Mouse (Mus musculus): ENCODE results near the gene Layn. TPM values are rescaled to one million over a fixed set of nuclear protein-coding genes. Genes with fewer than 3 reads are reported as not detected.
A peak's percentile ranks its signal among the peaks of the same experiment; 100 is the strongest.

The Layn gene
- total and polyA plus RNA-seq, 2 experiments from 2014 or later = 1.8 to 2.2 TPM

GRCm38 (mm10) chr9:51026952-51027351 lies 49.9 kb downstream of the Layn start:
- Histone ChIP-seq H3K9ac (replicated peaks; ENCODE audit: low read length, poor library complexity, severe bottlenecking) (no peak overlapping the region), H3K9me3 (ENCODE audit: low read length) (no peaks in the 10 kb centered on the region), H3K27ac (ENCODE audit: low read depth, low read length) (no peak overlapping the region), H3K4me2 (ENCODE audit: low read depth, low read length, poor library complexity, severe bottlenecking) (no peak overlapping the region), H3K27me3 (ENCODE audit: insufficient read depth, low read length) (no peaks in the 10 kb centered on the region), H3K4me3 (ENCODE audit: low read depth, low read length) (no peak overlapping the region), H3K4me1 (ENCODE audit: insufficient read depth, low read length) (no peaks in the 10 kb centered on the region), H3K36me3 (ENCODE audit: insufficient read depth, low read length) (no peaks in the 10 kb centered on the region)
- 78% methylated on average over 1 of the region's 1 CpGs for WGBS
- TF ChIP-seq CTCF (IDR thresholded peaks at IDR 0.05) = peak; percentile 28
- DNase-seq (ENCODE audit: low spot score) (peak; percentile 15), ATAC-seq (ENCODE audit: low FRiP score) (no peak)

GRCm38 (mm10) chr9:51021123-51021795 lies 55.6 kb downstream of the Layn start:
- Histone ChIP-seq H3K27me3 (ENCODE audit: insufficient read depth, low read length) (no peaks in the 10 kb centered on the region), H3K9me3 (ENCODE audit: low read length) (no peaks in the 10 kb centered on the region), H3K4me2 (ENCODE audit: low read depth, low read length, poor library complexity, severe bottlenecking) (no peak overlapping the region), H3K27ac (ENCODE audit: low read depth, low read length) (no peak overlapping the region), H3K4me3 (ENCODE audit: low read depth, low read length) (no peak overlapping the region), H3K4me1 (ENCODE audit: insufficient read depth, low read length) (no peaks in the 10 kb centered on the region), H3K36me3 (ENCODE audit: insufficient read depth, low read length) (no peaks in the 10 kb centered on the region), H3K9ac (replicated peaks; ENCODE audit: low read length, poor library complexity, severe bottlenecking) (no peak overlapping the region)
- 90% methylated on average over 4 of the region's 4 CpGs for WGBS
- no peak for TF ChIP-seq CTCF (IDR thresholded peaks at IDR 0.05)
- no peak for ATAC-seq (ENCODE audit: low FRiP score)
- no peak for DNase-seq (ENCODE audit: low spot score)

GRCm38 (mm10) chr9:51020351-51020750 lies 56.5 kb downstream of the Layn start:
- WGBS = 73% methylated on average over 3 of the region's 3 CpGs
- H3K9ac ChIP-seq (replicated peaks; ENCODE audit: low read length, poor library complexity, severe bottlenecking) = no peak overlapping the region
- H3K27me3 ChIP-seq (ENCODE audit: insufficient read depth, low read length) = no peaks in the 10 kb centered on the region
- no peak for ATAC-seq (ENCODE audit: low FRiP score)
- no peaks in the 10 kb centered on the region for H3K36me3 ChIP-seq (ENCODE audit: insufficient read depth, low read length)
- H3K27ac ChIP-seq (ENCODE audit: low read depth, low read length) = no peak overlapping the region
- H3K4me3 ChIP-seq (ENCODE audit: low read depth, low read length) = no peak overlapping the region
- TF ChIP-seq CTCF (IDR thresholded peaks at IDR 0.05) = no peak
- no peaks in the 10 kb centered on the region for H3K9me3 ChIP-seq (ENCODE audit: low read length)
- H3K4me1 ChIP-seq (ENCODE audit: insufficient read depth, low read length) = no peaks in the 10 kb centered on the region
- no peak for DNase-seq (ENCODE audit: low spot score)
- H3K4me2 ChIP-seq (ENCODE audit: low read depth, low read length, poor library complexity, severe bottlenecking) = no peak overlapping the region

- H3K27ac ChIP-seq (ENCODE audit: low read depth, low read length) = no peak overlapping the region
- no peaks in the 10 kb centered on the region for H3K4me1 ChIP-seq (ENCODE audit: insufficient read depth, low read length)
- no peak overlapping the region for H3K9ac ChIP-seq (replicated peaks; ENCODE audit: low read length, poor library complexity, severe bottlenecking)
- TF ChIP-seq CTCF (IDR thresholded peaks at IDR 0.05) = no peak
- no peak for ATAC-seq (ENCODE audit: low FRiP score)
- H3K4me3 ChIP-seq (ENCODE audit: low read depth, low read length) = no peak overlapping the region
- no peaks in the 10 kb centered on the region for H3K27me3 ChIP-seq (ENCODE audit: insufficient read depth, low read length)
- H3K9me3 ChIP-seq (ENCODE audit: low read length) = no peaks in the 10 kb centered on the region
- WGBS = 81% methylated on average over 7 of the region's 7 CpGs
- no peak for DNase-seq (ENCODE audit: low spot score)
- H3K36me3 ChIP-seq (ENCODE audit: insufficient read depth, low read length) = no peaks in the 10 kb centered on the region
- H3K4me2 ChIP-seq (ENCODE audit: low read depth, low read length, poor library complexity, severe bottlenecking) = no peak overlapping the region
These were observed 57.2 kb downstream of the Layn start for GRCm38 (mm10) chr9:51019670-51020069.

- Histone ChIP-seq H3K4me2 (ENCODE audit: low read depth, low read length, poor library complexity, severe bottlenecking) (no peak overlapping the region), H3K9ac (replicated peaks; ENCODE audit: low read length, poor library complexity, severe bottlenecking) (no peak overlapping the region), H3K9me3 (ENCODE audit: low read length) (no peaks in the 10 kb centered on the region), H3K27me3 (ENCODE audit: insufficient read depth, low read length) (no peaks in the 10 kb centered on the region), H3K4me3 (ENCODE audit: low read depth, low read length) (no peak overlapping the region), H3K36me3 (ENCODE audit: insufficient read depth, low read length) (no peaks in the 10 kb centered on the region), H3K27ac (ENCODE audit: low read depth, low read length) (no peak overlapping the region), H3K4me1 (ENCODE audit: insufficient read depth, low read length) (no peaks in the 10 kb centered on the region)
- no peak for ATAC-seq (ENCODE audit: low FRiP score)
- no peak for TF ChIP-seq CTCF (IDR thresholded peaks at IDR 0.05)
- WGBS = 67% methylated on average over 4 of the region's 4 CpGs
- DNase-seq (ENCODE audit: low spot score) = no peak
These were observed 61.2 kb downstream of the Layn start for GRCm38 (mm10) chr9:51015732-51016131.

- TF ChIP-seq CTCF (IDR thresholded peaks at IDR 0.05) = no peak
- H3K27ac ChIP-seq (ENCODE audit: low read depth, low read length) = no peak overlapping the region
- 95% methylated on average over 1 of the region's 1 CpGs for WGBS
These were observed 63.2 kb downstream of the Layn start for GRCm38 (mm10) chr9:51013644-51014043.

More at GRCm38 (mm10) chr9:51013644-51014043, 63.2 kb downstream of the Layn start:
- Histone ChIP-seq H3K9ac (replicated peaks; ENCODE audit: low read length, poor library complexity, severe bottlenecking) (no peak overlapping the region), H3K27me3 (ENCODE audit: insufficient read depth, low read length) (no peaks in the 10 kb centered on the region), H3K4me1 (ENCODE audit: insufficient read depth, low read length) (no peaks in the 10 kb centered on the region), H3K36me3 (ENCODE audit: insufficient read depth, low read length) (no peaks in the 10 kb centered on the region), H3K9me3 (ENCODE audit: low read length) (no peaks in the 10 kb centered on the region), H3K4me2 (ENCODE audit: low read depth, low read length, poor library complexity, severe bottlenecking) (no peak overlapping the region), H3K4me3 (ENCODE audit: low read depth, low read length) (no peak overlapping the region)
- ATAC-seq (ENCODE audit: low FRiP score) (no peak), DNase-seq (ENCODE audit: low spot score) (no peak)

Data from midbrain, postnatal 0 days (tissue).